Mouse (Mus musculus): ENCODE results near the gene Gm28038. TPM values are rescaled to one million over a fixed set of nuclear protein-coding genes. Genes with fewer than 3 reads are reported as not detected.

The Gm28038 gene
- polyA plus RNA-seq, 1 experiment from 2014 or later, result not detected

DNA sequence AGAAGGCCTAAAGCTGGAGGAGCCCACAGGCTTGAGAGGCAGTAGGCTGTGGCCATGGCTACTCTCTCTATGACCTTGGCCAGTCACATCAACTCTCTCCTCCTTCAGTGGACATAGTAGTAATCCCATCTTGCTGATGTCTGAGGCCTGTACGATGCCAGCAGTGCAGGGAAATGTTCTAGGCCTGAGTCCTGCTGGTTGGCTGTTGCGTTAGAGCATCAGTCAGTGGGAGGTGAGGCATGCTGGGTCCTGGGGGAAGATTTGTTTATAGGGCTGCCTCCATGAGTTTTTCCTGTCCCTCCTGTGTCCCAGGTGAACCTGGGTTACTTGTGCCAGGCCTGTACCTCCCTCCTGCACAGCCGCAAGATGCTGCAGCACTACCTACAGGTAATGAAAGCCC lies 61.2 kb downstream of the Gm28038 start:
- ATAC-seq (ENCODE audit: insufficient number of reproducible peaks, insufficient read depth, low FRiP score, low read depth), result no peak
- Histone ChIP-seq H3K27ac (ENCODE audit: low read length) (no peak overlapping the region), H3K9ac (replicated peaks; ENCODE audit: low read depth, low read length) (no peak overlapping the region), H3K9me3 (ENCODE audit: control insufficient read depth, low read depth, low read length) (no peaks in the 10 kb centered on the region), H3K4me2 (replicated peaks; ENCODE audit: low read depth, low read length) (no peak overlapping the region), H3K27me3 (ENCODE audit: control insufficient read depth, insufficient read depth, low read length) (no peaks in the 10 kb centered on the region), H3K4me3 (ENCODE audit: low read depth, low read length) (no peak overlapping the region), H3K4me1 (ENCODE audit: control insufficient read depth, insufficient read depth, low read length) (no peaks in the 10 kb centered on the region), H3K36me3 (ENCODE audit: control insufficient read depth, insufficient read depth, low read length) (peaks cover 75% of the 10 kb centered on the region)
- 85% methylated on average over 3 of the region's 3 CpGs for WGBS

GRCm38 (mm10) chr2:30342544-30342943 lies 61.7 kb downstream of the Gm28038 start:
- no peak overlapping the region for H3K4me2 ChIP-seq (replicated peaks; ENCODE audit: low read depth, low read length)
- 92% methylated on average over 7 of the region's 7 CpGs for WGBS

DNA sequence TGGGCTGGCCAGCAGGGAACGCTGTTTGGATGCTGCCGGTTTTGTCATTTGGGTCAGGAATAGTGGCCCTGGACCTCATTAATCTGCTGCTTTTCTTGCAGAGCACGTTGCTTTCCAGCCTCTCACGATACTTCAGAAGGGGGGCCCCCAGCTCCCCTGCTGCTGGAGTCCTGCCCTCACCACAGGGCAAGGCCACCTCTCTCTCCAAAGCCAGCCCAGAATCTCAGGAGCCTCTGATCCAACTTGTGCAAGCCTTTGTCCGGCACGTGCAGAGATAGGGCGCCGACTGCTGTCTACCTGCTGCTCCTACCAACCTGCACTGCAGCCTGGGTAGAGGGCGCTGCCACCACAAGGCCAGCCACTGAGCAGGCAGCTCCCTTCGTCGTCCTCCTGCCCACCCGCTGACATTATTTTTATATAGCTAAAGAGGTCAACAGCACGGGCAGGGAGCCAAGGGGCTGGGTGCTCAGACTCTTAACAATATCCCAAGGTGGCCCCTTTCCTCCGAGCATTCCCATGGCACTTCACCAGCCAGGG lies 62.8 kb downstream of the Gm28038 start:
- Histone ChIP-seq H3K4me3 (ENCODE audit: low read depth, low read length) (no peak overlapping the region), H3K27ac (ENCODE audit: low read length) (no peak overlapping the region), H3K36me3 (ENCODE audit: control insufficient read depth, insufficient read depth, low read length) (peaks cover 78% of the 10 kb centered on the region), H3K4me2 (replicated peaks; ENCODE audit: low read depth, low read length) (no peak overlapping the region), H3K4me1 (ENCODE audit: control insufficient read depth, insufficient read depth, low read length) (no peaks in the 10 kb centered on the region), H3K9me3 (ENCODE audit: control insufficient read depth, low read depth, low read length) (no peaks in the 10 kb centered on the region), H3K27me3 (ENCODE audit: control insufficient read depth, insufficient read depth, low read length) (no peaks in the 10 kb centered on the region), H3K9ac (replicated peaks; ENCODE audit: low read depth, low read length) (no peak overlapping the region)
- ATAC-seq (ENCODE audit: insufficient number of reproducible peaks, insufficient read depth, low FRiP score, low read depth), result no peak
- WGBS, result 68% methylated on average over 14 of the region's 14 CpGs

More at GRCm38 (mm10) chr2:30342544-30342943, 61.7 kb downstream of the Gm28038 start:
- Histone ChIP-seq H3K9me3 (ENCODE audit: control insufficient read depth, low read depth, low read length) (no peaks in the 10 kb centered on the region), H3K4me3 (ENCODE audit: low read depth, low read length) (no peak overlapping the region), H3K27ac (ENCODE audit: low read length) (no peak overlapping the region), H3K9ac (replicated peaks; ENCODE audit: low read depth, low read length) (no peak overlapping the region), H3K27me3 (ENCODE audit: control insufficient read depth, insufficient read depth, low read length) (no peaks in the 10 kb centered on the region), H3K36me3 (ENCODE audit: control insufficient read depth, insufficient read depth, low read length) (peaks cover 71% of the 10 kb centered on the region), H3K4me1 (ENCODE audit: control insufficient read depth, insufficient read depth, low read length) (no peaks in the 10 kb centered on the region)
- ATAC-seq (ENCODE audit: insufficient number of reproducible peaks, insufficient read depth, low FRiP score, low read depth), result no peak

DNA sequence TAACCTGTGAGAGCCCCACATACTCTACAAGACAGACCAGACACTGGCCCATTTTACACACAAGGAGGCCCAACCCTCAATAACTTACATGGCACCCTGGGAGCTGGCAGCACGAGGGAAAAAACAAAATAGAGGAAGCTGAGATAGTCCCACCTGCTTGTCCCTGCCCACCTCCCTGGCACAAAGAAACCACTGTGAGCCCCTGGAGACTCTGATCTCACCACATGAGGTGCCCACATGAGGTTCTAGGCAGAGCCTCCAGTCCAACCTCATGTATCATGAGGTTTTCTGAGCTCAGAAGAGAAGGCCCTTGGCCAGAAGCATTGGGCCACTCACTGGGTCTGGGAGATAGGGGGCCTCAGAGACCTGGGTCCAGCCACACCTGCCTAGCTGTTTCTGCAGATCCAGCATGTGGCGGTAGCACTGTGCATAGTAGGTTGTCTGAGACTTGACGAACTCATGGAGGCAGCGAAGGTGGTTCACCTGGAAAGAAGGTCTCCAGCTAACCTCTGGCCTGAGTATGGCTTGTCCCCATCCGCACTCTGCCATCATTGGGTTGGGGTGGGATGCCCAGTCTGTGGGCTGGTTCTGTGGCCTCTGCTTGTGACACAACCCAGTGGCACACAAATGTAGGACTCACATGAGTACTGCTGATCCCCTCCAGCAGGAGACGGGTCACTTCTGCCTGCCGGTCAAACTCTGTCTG lies 65.3 kb downstream of the Gm28038 start:
- H3K4me2 ChIP-seq (replicated peaks; ENCODE audit: low read depth, low read length), result no peak overlapping the region

DNA sequence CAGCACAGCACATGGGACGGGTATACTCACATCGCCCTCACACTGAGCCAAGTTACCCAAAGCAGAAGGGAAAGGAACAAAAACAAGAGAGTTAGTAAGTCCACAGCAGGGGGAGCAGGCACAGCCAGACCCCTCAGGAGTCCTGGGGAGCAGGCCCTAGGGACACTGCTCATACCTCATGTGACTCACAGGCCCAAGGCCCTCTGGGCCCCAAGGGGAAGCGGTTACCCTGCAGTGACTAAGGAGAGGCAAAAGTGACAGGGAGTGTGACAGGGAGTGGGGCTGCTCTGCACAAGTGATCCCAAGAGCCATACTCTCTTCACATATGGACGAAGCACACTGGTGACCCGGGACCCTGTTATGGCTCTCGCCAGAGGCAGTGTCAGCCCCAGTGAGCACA lies 68.4 kb downstream of the Gm28038 start:
- 94% methylated on average over 6 of the region's 6 CpGs for WGBS
- Histone ChIP-seq H3K9ac (replicated peaks; ENCODE audit: low read depth, low read length) (no peak overlapping the region), H3K4me1 (ENCODE audit: control insufficient read depth, insufficient read depth, low read length) (no peaks in the 10 kb centered on the region), H3K36me3 (ENCODE audit: control insufficient read depth, insufficient read depth, low read length) (peaks cover 69% of the 10 kb centered on the region), H3K9me3 (ENCODE audit: control insufficient read depth, low read depth, low read length) (no peaks in the 10 kb centered on the region), H3K27me3 (ENCODE audit: control insufficient read depth, insufficient read depth, low read length) (no peaks in the 10 kb centered on the region), H3K4me3 (ENCODE audit: low read depth, low read length) (no peak overlapping the region), H3K27ac (ENCODE audit: low read length) (no peak overlapping the region), H3K4me2 (replicated peaks; ENCODE audit: low read depth, low read length) (no peak overlapping the region)
- ATAC-seq (ENCODE audit: insufficient number of reproducible peaks, insufficient read depth, low FRiP score, low read depth), result no peak

More for the DNA sequence above, 65.3 kb downstream of the Gm28038 start:
- Histone ChIP-seq H3K9me3 (ENCODE audit: control insufficient read depth, low read depth, low read length) (no peaks in the 10 kb centered on the region), H3K27me3 (ENCODE audit: control insufficient read depth, insufficient read depth, low read length) (no peaks in the 10 kb centered on the region), H3K9ac (replicated peaks; ENCODE audit: low read depth, low read length) (no peak overlapping the region), H3K36me3 (ENCODE audit: control insufficient read depth, insufficient read depth, low read length) (peaks cover 86% of the 10 kb centered on the region), H3K4me1 (ENCODE audit: control insufficient read depth, insufficient read depth, low read length) (no peaks in the 10 kb centered on the region), H3K4me3 (ENCODE audit: low read depth, low read length) (no peak overlapping the region), H3K27ac (ENCODE audit: low read length) (no peak overlapping the region)
- WGBS, result 90% methylated on average over 7 of the region's 7 CpGs
- no peak for ATAC-seq (ENCODE audit: insufficient number of reproducible peaks, insufficient read depth, low FRiP score, low read depth)

Other genes with a start within 250 kb of the Gm28038 start
- 29.6 and 32.7 TPM in 2 replicates for gene Wdr34, start 232.2 kb upstream of the Gm28038 start, polyA plus RNA-seq (2014; fragmentation: Nextera tagmentation; extraction: Ambion mirVana)
- gene Set, start 223.7 kb upstream of the Gm28038 start, polyA plus RNA-seq (2014; fragmentation: Nextera tagmentation; extraction: Ambion mirVana), result 454 and 480 TPM in 2 replicates
- 6.3 and 6.9 TPM in 2 replicates for gene Pkn3, start 203.4 kb upstream of the Gm28038 start, polyA plus RNA-seq (2014; fragmentation: Nextera tagmentation; extraction: Ambion mirVana)
- gene Zdhhc12, start 187.4 kb upstream of the Gm28038 start, polyA plus RNA-seq (2014; fragmentation: Nextera tagmentation; extraction: Ambion mirVana), result 44.1 and 45.2 TPM in 2 replicates
- 11.3 and 13.6 TPM in 2 replicates for gene Zer1, start 156.5 kb upstream of the Gm28038 start, polyA plus RNA-seq (2014; fragmentation: Nextera tagmentation; extraction: Ambion mirVana)
- 12.0 and 12.4 TPM in 2 replicates for gene Tbc1d13, start 147.3 kb upstream of the Gm28038 start, polyA plus RNA-seq (2014; fragmentation: Nextera tagmentation; extraction: Ambion mirVana)
- gene Endog, start 109.5 kb upstream of the Gm28038 start, polyA plus RNA-seq (2014; fragmentation: Nextera tagmentation; extraction: Ambion mirVana), result 21.9 and 24.8 TPM in 2 replicates
- gene Spout1, start 102.6 kb upstream of the Gm28038 start, polyA plus RNA-seq (2014; fragmentation: Nextera tagmentation; extraction: Ambion mirVana), result 63.6 and 64.6 TPM in 2 replicates
- gene Kyat1, start 75.2 kb upstream of the Gm28038 start, polyA plus RNA-seq (2014; fragmentation: Nextera tagmentation; extraction: Ambion mirVana), result 13.9 and 15.7 TPM in 2 replicates
- gene Lrrc8a, start 43.3 kb upstream of the Gm28038 start, polyA plus RNA-seq (2014; fragmentation: Nextera tagmentation; extraction: Ambion mirVana), result 50.0 and 51.9 TPM in 2 replicates
- 0.13 and 0.25 TPM in 2 replicates for gene Gm28035, start 40.5 kb upstream of the Gm28038 start, polyA plus RNA-seq (2014; fragmentation: Nextera tagmentation; extraction: Ambion mirVana)
- gene Phyhd1, start 14.8 kb upstream of the Gm28038 start, polyA plus RNA-seq (2014; fragmentation: Nextera tagmentation; extraction: Ambion mirVana), result 16.2 and 17.6 TPM in 2 replicates
- 30.6 and 32.0 TPM in 2 replicates for gene Dolk, start 5.3 kb downstream of the Gm28038 start, polyA plus RNA-seq (2014; fragmentation: Nextera tagmentation; extraction: Ambion mirVana)
- gene Nup188, start 5.4 kb downstream of the Gm28038 start, polyA plus RNA-seq (2014; fragmentation: Nextera tagmentation; extraction: Ambion mirVana), result 43.1 and 45.4 TPM in 2 replicates
- 90.0 and 93.7 TPM in 2 replicates for gene Sh3glb2, start 78.3 kb downstream of the Gm28038 start, polyA plus RNA-seq (2014; fragmentation: Nextera tagmentation; extraction: Ambion mirVana)
- gene Miga2, start 83.2 kb downstream of the Gm28038 start, polyA plus RNA-seq (2014; fragmentation: Nextera tagmentation; extraction: Ambion mirVana), result 21.2 and 21.7 TPM in 2 replicates
- 35.8 and 37.8 TPM in 2 replicates for gene Dolpp1, start 111.2 kb downstream of the Gm28038 start, polyA plus RNA-seq (2014; fragmentation: Nextera tagmentation; extraction: Ambion mirVana)
- 27.3 and 30.0 TPM in 2 replicates for gene Crat, start 134.8 kb downstream of the Gm28038 start, polyA plus RNA-seq (2014; fragmentation: Nextera tagmentation; extraction: Ambion mirVana)
- gene Ptpa, start 135.0 kb downstream of the Gm28038 start, polyA plus RNA-seq (2014; fragmentation: Nextera tagmentation; extraction: Ambion mirVana), result 82.6 and 85.4 TPM in 2 replicates
- 2.8 and 3.1 TPM in 2 replicates for gene Ier5l, start 193.2 kb downstream of the Gm28038 start, polyA plus RNA-seq (2014; fragmentation: Nextera tagmentation; extraction: Ambion mirVana)